Mouse (Mus musculus) testis, postnatal 10 days (tissue): ENCODE measurements at regions not wholly inside any gene's neighbourhood (a gene's known extent, or its start where the extent isn't known, plus 50 kb on each side); places are given as distances from the start of the nearest gene placed in this dataset.
A peak's percentile ranks its signal among the peaks of the same experiment; 100 is the strongest.
"Not testable (repeated sequence)": the region's sequence is repeated elsewhere in the genome, so short reads cannot be mapped to it uniquely, and the experiment has no call there.

ENCODE experiments used
- DNase-seq: peaks from one replicate; pipeline ENCODE4 v3.0.0; 2021; ENCODE audit warnings: low spot score

DNA sequence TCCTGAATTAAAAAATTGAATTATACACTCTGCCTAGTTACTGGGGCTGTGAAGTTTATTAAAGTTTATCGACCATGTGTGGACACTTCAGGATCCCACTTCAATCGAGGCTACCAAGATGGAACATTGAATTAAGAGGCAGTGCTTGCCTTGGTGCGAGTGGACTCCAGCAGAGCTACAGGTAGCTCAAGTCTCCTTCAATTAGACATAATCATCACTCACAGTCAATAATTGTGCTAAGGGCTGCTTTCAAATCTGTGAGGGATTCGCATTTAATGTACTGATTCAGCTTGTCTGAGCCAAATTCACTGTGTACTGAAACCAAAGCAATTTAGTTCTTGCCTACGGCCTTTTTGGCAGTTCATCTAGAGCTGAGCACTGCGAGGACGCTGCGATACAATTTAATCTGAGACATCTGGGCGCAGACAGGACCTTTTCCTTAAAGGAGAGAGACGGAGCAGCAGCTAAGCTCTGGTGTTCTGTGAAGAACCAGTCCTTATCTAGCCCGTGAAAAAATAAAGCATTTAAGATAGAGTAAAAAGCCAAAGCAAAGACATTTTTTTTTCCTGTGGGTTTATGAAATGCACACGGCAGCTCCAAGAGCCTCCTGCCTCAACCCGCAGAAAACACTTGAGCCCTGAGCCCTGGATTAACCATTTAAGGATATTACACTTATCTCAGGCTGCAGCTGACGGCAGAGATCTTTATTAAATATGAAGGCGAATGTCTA, 220.8 kb upstream of the Irx1 start:
- DNase-seq: no peak

DNA sequence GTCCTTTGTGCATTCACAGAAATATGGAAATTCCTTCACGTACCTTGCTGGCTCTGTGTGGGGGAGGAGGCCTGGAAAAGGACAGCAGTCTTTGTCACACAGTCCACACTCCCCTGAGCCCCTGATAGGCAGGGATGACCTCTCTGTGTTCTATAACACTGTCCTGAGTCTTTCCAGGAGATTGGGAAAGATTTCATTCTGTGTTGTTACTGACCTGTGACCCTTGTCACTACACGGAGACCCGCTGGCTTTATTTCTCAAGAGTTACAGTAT, 221.3 kb upstream of the Irx1 start:
- no peak for DNase-seq

DNA sequence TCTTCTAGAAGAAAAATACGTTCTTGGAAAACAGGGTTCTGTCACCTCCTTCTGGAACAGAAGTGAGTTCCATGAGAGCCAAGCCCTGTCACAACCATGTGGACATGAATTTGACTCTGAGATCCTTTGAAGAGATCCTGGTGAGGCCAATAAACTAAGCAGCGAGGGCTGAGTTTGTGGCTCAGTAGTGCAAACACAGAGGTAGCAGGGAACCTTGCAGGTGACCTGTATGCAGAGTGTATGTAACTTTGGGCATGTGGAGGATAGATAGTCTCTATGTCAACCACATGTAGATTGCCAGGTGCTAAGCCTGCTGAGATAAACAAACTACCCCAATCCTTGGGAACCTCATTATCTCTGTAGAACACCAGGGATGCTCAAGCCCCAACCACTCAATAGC, 232.4 kb upstream of the Irx1 start:
- DNase-seq: no peak

DNA sequence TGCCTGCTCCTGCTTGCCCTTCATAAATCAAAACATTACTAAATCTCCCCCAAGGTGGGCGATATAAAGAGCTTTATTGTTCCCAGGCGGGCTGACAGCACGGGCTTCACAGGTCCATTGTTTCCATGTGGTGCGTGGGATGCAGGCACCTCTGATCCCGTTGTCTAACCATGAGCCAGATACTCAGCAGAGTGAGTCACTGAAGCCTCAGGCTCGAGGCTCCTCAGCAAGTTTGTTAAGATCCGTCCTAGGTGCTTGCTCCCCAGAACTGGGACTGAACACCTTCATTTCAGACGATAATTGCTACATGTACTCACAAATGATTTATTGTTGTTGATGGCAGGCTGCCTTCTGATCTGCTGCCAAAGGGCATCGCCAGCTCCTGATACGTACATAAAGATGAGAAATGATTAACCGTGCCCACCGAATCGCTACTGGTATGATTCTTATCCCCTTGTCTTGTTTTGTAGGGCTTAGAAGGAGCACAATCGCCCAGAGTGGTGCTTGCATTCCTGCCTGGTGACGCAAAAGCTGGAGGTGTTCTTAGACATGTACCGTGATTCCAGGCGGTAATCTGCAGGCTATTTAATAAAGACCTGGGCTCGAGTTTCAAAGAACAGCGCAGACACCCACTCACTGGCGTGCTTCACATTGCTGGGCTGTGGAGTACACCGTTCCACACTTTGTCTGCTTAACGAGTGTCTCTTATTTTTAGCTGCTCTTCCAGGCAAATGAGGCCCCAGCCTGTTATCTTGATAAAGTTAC, 235.0 kb upstream of the Irx1 start:
- peak; percentile 55 for DNase-seq

DNA sequence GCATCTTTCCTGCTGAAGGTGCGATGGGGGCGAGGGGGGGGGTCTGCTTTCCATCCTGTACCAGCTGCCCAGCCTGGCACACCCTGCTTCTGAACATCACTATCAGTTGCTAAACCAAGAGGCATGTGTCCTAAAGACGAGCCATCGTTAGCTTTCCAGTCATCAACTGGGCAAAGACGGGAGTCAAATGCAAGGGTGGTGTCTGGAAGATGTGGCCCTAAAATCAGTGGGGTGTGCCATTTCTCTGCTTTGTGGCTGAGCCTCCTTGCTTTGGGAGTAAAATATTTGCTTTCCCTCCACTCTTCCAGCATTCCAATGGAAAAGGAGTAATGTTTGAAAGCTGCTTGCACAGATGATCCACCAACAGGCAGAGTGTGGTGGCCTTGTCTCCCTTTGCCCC, 246.0 kb upstream of the Irx1 start:
- DNase-seq: no peak

DNA sequence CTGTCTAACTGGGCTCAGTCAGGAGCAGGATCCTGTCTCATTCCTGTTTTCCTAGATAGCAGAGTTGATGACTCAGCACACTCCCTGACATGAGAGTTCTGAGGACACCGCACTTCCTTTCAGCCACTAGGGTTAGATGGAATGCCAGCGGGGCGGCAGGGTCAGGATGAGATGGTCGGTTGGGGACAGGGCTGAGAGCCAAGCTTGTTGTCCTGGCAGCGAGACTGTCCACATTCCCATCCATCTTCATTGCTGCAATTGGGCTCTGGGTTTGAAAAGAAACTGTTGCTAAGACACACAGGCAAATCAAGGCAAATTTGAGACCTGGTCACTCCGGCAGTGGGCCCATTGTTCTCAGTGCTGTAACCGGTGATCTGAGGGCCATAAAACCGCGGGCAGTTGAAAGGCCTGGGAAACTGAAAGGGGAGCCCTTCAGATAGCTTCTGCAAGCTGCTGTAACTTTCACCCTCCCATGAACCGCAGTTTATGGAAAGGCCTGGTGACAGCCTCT, 246.5 kb upstream of the Irx1 start:
- DNase-seq: no peak

DNA sequence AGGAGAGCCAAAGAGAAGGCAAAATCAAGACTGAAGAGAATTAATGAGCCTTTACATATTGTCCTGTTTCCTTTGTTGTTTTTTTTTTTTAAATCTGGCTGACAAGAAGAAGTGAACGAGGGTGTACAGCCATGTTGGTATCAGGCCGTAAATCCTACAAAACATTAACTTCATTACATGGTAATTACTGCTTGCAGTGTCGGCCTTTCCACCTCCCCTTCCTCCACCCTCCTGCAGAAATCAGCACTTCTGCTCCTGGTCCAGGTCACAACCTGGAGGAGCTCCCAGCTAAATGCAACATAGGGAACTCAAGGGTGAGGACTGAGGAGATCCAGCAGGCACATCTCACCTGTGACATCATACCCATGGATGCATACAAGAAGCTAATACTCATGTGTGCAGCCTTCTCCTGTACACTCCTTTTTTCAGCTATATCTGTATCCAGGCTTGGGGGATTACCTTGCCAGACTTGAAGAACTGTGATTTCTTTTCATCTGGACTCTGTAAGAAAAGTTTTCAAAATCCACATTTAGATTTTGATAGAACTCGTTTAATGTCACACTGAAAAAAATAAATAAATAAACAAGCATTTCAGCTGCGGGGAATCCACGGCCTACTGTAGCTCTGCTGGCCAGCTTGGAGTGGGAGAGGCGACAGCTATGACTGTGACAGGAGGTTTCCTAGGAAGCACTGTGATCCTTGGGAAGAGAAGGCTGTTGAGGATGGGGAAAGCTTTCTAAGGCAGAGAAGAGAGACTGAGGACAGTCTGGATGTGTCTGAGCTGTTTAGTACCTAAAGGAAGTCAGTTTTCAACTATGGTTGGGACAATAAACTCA, 247.2 kb upstream of the Irx1 start:
- no peak for DNase-seq

DNA sequence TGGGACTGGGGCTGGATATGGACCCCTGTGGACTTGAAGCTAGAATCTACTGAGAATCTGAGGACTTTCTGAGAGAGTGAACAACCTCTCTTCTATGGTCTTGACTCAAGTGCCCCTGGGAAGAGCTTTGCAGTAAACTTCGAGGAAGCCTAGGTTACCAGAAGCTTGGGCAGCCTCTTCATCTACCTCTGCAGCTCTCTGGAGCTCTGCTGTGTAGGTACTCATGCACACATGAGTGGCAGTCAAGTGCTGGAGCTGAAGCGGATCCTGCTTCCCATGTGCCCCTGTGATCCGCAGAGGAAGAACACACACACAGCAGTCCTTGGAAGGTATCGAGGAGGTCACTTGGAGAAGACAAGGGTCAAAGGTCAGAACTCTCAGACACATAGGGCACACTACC, 248.2 kb upstream of the Irx1 start:
- no peak for DNase-seq

DNA sequence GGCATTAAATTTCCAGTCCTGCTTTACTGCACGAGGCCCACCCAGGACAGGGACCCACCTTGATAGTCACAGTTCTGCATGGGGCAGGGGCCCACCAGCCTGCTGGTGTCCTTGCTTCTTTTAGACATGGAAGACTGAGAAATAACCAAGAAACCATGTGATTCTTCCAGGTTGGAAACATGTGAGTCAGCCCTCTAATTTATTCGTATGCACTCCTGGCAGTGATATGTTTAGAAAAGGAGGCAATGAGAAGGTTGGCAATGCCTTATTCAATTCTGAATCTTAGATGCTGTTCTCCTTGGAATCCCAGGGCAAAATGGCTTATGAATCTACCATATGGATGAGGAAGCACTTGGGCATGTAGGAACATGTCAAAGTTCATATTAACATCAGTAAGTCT, 249.2 kb upstream of the Irx1 start:
- no peak for DNase-seq

DNA sequence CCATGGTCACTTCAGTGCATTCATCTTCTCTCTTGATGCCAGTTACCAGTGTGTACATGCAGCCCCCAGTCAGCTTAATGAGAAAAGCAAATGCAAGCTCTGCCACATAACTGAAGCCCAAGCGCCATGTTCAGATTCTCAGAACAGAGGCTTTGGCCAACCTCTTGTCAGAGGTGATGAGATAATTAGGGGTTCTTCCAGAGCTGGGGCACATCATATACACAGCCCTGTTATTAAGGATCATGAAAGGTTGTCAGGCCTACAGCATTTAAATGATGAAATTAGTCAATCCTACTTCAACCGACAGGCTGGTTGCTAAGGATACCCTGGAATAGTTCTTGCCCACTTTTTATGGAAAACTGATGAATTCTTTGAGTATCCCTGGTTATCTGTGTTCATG, 255.8 kb upstream of the Irx1 start:
- no peak for DNase-seq

DNA sequence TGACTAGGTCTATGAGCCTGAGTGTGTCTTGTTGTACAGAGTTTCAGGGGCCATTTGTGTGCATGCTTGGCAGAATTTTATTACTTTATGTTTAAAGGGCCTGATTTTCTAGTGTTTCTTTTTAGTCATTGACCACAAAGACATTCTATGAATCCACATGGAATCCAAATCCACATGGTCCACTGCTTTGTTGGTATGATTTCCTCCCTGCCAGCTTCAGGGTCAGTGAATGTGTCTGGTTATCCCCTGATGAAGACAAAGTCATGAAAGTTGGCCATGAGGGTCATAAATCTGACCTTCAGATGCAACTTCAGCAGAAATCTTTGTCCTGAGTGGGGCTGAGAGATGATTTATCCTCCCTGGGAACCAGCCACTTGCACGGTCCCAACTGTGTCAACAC, 263.6 kb upstream of the Irx1 start:
- DNase-seq: no peak

DNA sequence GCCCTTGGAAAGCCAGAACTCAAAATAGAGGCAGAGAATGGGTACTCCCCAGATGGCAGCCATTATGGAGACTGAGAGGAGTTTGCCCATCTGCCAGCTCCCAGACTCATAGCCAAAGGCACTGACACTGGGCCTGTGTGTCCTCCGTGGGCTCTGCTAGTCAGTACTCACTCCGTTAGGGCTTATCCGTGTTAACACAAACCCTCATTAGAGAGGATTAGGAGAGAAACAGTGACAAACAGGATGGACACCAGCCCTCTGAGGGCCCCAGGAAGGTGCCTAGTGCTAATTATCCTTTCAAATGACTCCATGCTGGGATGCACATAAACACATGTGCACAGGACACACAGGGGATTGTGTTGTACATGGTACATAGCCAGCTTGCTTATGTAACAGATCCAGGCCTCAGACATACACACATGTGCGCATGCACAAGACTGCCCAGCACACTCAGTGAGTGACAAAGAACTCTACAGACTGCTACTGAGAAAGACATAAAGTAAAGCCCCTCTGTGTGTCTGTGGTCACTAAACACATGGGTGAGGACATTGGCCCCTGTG, 267.6 kb upstream of the Irx1 start:
- DNase-seq: no peak

DNA sequence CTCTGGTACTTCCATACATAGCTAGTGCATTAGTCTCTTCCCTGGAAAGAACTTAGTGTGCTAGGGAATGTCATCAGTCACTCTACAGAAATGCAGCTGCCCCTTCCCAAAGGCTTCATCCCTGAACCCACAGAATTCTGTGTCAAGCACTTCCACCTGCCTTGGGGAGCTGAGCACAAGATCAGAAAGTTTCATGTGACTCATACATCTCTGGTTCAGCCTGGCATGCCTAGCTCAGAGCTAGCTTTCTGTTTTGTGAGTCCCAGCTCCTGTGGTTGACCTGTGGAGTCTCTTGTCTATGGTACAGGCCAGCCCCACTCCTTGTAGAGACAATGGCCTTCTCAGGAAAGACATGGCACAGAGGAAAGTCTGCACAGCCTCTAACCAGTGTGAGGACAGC, 268.6 kb upstream of the Irx1 start:
- DNase-seq: no peak

DNA sequence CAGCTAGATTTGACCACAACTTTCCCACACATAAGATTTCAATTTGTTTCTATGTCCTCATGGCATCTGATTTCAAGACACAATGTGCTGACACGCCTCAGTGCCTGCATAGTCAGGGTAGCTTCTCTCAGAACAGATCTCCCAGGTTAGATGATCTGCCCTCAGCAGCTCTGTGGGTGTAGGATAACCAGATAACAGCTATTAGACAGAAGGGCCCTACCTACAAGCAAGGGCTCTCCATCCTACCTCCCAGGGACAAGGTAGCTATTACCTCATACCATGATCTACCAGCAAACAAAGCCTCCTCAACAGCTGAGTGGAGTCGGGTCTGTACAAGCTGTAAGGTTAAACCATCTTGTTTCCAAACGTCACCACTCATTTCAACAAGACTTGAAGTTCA, 278.4 kb upstream of the Irx1 start:
- no peak for DNase-seq

DNA sequence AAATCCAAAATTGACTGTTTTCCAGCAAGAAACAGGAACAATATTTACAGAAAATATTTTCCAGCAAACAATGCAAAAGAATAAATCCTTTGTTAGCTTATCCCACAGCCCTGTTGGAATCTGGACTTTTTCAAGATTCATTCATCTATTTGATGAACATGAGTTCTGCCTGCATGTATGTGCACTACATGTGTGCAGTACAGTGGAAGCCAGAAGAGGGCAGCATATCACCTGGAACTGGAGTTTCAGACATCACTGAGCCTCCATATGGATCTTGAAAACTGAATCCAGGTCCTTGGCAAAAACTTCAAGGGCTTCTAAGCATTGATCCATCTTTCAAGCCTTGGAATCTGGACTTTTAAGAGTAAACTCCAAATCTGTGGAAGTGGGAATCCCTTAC, 286.9 kb upstream of the Irx1 start:
- DNase-seq: no peak

DNA sequence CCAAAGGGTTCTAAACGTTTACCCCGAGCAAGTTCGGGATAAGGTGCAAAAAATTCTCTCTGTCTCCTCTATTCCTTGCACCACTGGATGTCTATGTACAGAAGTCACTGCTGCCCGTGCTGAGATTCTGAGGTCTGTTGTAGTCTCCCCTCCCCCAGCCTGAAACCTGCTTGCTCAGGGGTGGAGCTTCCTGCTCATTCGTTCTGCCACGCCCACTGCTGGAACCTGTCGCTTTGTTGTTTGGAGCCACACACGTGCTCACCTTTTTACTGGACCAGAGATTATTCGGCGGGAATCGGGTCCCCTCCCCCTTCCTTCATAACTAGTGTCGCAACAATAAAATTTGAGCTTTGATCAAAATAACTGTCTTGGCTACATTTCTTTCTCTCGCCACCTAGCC, 289.7 kb upstream of the Irx1 start:
- not testable (repeated sequence) for DNase-seq

DNA sequence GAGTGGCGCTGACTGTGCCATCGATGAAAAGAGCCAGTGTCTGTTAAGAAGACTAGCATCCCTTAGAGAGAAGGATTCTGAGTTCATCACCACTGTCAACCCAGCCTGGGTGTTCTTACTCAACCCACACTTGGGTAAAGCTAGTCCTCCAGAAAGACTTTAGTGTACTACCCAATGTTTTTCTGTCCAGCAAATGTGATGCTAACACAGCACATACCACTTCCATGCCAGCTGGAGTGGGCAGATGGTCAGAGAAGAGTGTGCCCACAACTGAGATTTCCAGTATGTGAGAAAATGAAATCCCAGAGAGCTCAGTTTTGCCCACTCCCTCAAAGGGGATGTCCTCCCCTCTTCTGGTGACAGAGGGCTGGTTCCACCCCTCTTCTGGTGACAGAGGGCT, 295.3 kb upstream of the Irx1 start:
- no peak for DNase-seq

DNA sequence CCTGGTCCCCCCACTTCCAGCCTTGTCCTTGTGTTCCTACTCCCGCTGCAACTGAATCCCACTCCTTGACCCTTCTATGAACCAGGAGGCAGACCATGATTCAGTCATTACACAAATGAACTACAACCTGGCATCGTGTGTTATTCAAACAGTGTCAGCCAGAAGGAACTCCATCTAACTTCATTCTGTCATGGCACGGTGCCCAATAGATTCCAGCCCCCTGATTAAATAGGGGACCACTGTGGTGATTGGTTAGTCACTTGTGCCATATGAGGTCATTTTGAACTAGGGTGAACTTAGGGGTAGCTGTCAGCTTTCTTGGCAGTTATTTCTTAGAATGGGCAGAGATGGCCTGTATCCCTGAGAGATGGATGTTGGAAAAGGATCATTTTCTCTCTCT, 300.9 kb upstream of the Irx1 start:
- no peak for DNase-seq

DNA sequence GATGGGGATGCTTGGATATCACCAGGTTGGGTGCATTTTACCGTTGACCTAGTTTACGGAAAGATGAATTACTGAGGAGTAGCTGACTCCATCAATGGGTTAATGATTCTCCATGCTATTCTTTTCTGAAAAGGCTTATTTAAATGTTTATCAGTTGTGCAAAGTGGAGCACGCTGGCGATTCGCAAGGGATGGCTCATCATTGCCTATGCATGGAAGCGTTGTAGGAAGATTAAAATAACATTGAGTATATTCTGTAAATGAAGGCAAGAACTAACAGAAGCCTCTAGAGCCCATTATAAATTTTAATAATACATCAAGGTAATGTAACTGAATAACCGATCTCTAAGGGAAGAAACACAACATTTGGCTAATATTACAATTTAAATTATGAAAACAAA, 301.6 kb upstream of the Irx1 start:
- DNase-seq: no peak

DNA sequence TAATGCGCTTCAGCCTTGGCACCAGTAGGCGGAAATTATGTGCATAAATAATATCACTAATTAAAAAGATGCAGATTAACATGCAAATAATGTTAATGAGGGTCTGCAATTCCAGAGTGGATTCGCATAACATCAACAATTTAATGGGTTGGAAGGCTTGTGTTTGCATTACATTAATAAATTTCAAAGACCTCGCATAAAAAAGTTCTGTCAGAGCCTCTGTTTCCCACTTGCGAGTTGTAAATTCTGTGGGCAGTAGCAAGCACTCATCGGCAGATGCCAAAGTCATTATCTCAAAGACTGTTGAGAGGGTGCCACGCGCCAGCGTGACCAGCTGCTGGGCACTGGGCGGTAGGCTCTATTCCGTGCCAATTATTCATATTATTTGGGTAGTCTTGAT, 302.1 kb upstream of the Irx1 start:
- DNase-seq: no peak

DNA sequence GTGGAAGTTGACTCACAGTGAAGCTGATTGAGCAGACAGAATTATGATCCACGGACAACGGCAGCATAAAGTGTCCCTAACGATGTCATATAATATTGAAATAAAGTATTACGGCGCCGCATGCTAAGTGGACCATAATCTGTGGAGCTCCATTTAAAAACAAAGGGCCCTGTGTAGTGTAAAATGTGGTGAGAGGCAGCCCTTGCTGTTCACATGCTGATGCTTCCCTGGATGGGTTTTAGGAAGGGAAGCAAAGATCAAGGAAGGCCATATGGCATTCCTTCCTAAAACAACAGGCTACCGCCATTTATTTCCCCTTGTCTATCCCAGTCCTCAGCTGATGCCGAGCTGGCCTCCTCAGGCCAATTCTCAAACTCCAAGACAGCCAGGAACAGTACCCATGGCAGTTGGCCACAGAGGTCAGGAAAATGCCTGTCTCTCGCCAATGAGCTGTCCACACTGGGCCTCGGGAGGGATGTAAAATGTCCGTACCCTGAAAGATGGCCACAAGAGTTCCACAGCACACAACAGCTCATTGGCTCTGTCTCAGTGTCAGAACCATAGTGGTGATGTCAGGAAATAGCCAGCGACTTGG, 302.7 kb upstream of the Irx1 start:
- no peak for DNase-seq

DNA sequence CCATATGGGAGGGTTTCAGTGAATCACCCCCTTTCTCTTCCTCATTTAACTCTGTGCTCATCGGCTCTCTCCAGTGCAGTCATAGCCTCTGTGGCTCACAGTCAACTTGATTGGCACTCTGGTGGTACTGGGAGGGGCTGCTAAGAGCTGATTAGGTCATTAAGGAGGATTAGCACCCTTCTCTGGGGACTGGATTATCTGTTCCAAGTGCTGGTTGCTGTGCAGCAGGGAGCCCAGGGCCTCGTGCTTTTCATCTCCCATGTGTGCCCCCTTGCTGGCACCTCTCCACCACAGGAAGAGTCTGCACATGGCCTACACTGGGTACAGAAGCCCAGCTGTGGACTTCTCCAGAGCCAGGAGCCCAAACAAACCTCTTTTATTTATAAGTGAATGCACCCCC, 316.8 kb upstream of the Irx1 start:
- no peak for DNase-seq
